Mouse (Mus musculus) G1E (cell line): ENCODE data around the gene Kif2a.

Experiments
- CTCF ChIP-seq: IDR thresholded peaks from 2 replicates; pipeline ENCODE4 v1.5.1; 2012; ENCODE audit warnings: low read depth, low read length, inconsistent platforms, mixed read lengths
- GATA1 ChIP-seq: IDR thresholded peaks from 2 replicates; pipeline ENCODE4 v1.6.1; 2012; ENCODE audit warnings: borderline replicate concordance, low read length, inconsistent platforms, mixed read lengths

GRCm38 (mm10) chr13:106913125-106913736 lies 108.7 kb downstream of the Kif2a start:
- TF ChIP-seq CTCF, result no peak
- TF ChIP-seq GATA1, result no peak
